Mouse (Mus musculus) midbrain, embryonic 11.5 days (tissue): Measurements from ENCODE around the gene Olfml3. TPM values are rescaled to one million over a fixed set of nuclear protein-coding genes. Genes with fewer than 3 reads are reported as not detected.

ENCODE experiments used
- ATAC-seq: fragments of 200-750 bp; cut with Nextera tagmentation; 2 replicates; pipeline ENCODE4 v1.8.0; 2017; ENCODE audit warnings: moderate TSS enrichment, moderate library complexity; ENCODE audit not compliant: low FRiP score
- DNase-seq: peaks from one replicate; pipeline ENCODE4 v3.0.0; 2015; ENCODE audit warnings: low spot score; ENCODE audit errors: missing footprints
- H3K27ac ChIP-seq: fragments of 300-500 bp; sonication (generic); 2 replicates; pipeline ENCODE4 v1.5.1; 2014; ENCODE audit warnings: low read depth, low read length
- H3K27me3 ChIP-seq: fragments of 300-500 bp; sonication (generic); 2 replicates; pipeline ENCODE4 v1.6.1; 2014; ENCODE audit warnings: mild to moderate bottlenecking, low read length, moderate library complexity, mixed read lengths; ENCODE audit not compliant: control insufficient read depth, insufficient read depth
- H3K36me3 ChIP-seq: fragments of 300-500 bp; sonication (generic); 2 replicates; pipeline ENCODE4 v1.6.1; 2014; ENCODE audit warnings: mild to moderate bottlenecking, low read length, moderate library complexity, mixed read lengths; ENCODE audit not compliant: control insufficient read depth, insufficient read depth
- H3K4me1 ChIP-seq: fragments of 300-500 bp; sonication (generic); 2 replicates; pipeline ENCODE4 v1.6.1; 2014; ENCODE audit warnings: low read length; ENCODE audit not compliant: control insufficient read depth, insufficient read depth
- H3K4me2 ChIP-seq: fragments of 300-500 bp; sonication (generic); 2 replicates; pipeline ENCODE4 v1.6.1; 2014; ENCODE audit warnings: mild to moderate bottlenecking, moderate library complexity
- H3K4me3 ChIP-seq: fragments of 300-500 bp; sonication (generic); 2 replicates; pipeline ENCODE4 v1.5.1; 2014; ENCODE audit warnings: low read depth, low read length
- H3K9ac ChIP-seq: fragments of 300-500 bp; sonication (generic); 2 replicates; pipeline ENCODE4 v1.6.1; 2014; ENCODE audit warnings: low read length
- H3K9me3 ChIP-seq: fragments of 300-500 bp; sonication (generic); 2 replicates; pipeline ENCODE4 v1.6.1; 2016; ENCODE audit warnings: low read length; ENCODE audit not compliant: control insufficient read depth
- WGBS: fragments of 180-500 bp; shearing (Covaris S2); extraction: QIAGEN DNeasy Blood & Tissue Kit; methylation state at CpG from one replicate; pipeline ENCODE4 v1.1.7; 2014; 5-methylcytosine and 5-hydroxymethylcytosine counted together
- polyA plus RNA-seq: library from polyadenylated mRNA; unstranded; fragments of >200 nt; fragmentation: Nextera tagmentation; extraction: Ambion mirVana; gene quantifications from 2 replicates; pipeline ENCODE4 v1.2.1, GENCODE M21; 2014

Gene Olfml3
- polyA plus RNA-seq, 1 experiment from 2014 or later, result 8.9 TPM

DNA sequence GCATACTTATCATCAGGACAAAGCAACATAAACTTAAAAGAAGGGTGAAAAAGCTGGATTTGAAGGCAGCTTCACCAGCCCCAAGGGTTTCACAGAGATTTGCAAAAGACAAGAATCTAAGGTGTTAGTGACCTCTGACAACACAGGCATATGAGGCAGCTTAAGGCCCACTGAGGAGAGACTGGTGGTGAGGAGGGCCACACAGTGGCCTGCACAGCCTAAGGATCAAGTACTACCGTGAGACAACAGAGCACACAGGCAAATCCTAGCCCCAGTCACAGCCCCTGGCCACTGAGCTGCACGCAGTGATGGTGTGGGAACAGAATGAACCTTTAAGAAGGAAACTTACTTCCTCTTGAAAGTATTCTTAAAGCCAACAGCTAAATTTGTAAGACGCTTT lies 35.7 kb upstream of the Olfml3 start:
- no peaks in the 10 kb centered on the region for H3K9me3 ChIP-seq

DNA sequence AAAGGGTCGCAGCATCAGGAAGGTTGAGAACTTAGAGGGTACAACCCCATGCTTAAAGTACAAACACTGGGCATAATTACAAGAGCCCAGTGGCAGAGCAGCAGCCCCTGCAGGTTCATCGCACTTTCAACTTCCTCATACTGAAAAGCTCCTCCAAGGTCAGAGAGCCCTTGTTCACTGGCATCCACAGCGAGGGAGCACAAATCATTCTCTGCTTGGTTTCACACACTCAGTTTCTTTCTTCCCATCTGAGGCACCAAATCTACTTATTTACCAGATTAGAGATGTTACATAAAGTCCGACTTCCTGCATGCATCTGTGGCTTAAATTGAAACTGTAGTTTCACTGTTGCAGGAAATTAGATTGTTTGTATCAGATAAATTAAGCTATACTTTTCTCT lies 35.0 kb upstream of the Olfml3 start:
- DNase-seq (no peak), ATAC-seq (no peak)
- 83% methylated on average over 4 of the region's 4 CpGs for WGBS
- H3K27me3 ChIP-seq, result no peaks in the 10 kb centered on the region
- no peak overlapping the region for H3K27ac ChIP-seq
- no peak overlapping the region for H3K4me3 ChIP-seq
- H3K9me3 ChIP-seq, result no peaks in the 10 kb centered on the region
- no peak overlapping the region for H3K4me2 ChIP-seq
- H3K4me1 ChIP-seq, result no peaks in the 10 kb centered on the region
- H3K36me3 ChIP-seq, result peaks cover 3% of the 10 kb centered on the region; the same call in 1 of the 2 replicates
- H3K9ac ChIP-seq, result no peak overlapping the region

More for the DNA sequence above, 35.7 kb upstream of the Olfml3 start:
- DNase-seq (no peak), ATAC-seq (no peak)
- Histone ChIP-seq H3K4me1 (no peaks in the 10 kb centered on the region), H3K36me3 (peaks cover 2% of the 10 kb centered on the region; the same call in 1 of the 2 replicates), H3K9ac (no peak overlapping the region), H3K27ac (no peak overlapping the region), H3K27me3 (no peaks in the 10 kb centered on the region), H3K4me2 (no peak overlapping the region), H3K4me3 (no peak overlapping the region)
- 80% methylated on average over 3 of the region's 3 CpGs for WGBS

DNA sequence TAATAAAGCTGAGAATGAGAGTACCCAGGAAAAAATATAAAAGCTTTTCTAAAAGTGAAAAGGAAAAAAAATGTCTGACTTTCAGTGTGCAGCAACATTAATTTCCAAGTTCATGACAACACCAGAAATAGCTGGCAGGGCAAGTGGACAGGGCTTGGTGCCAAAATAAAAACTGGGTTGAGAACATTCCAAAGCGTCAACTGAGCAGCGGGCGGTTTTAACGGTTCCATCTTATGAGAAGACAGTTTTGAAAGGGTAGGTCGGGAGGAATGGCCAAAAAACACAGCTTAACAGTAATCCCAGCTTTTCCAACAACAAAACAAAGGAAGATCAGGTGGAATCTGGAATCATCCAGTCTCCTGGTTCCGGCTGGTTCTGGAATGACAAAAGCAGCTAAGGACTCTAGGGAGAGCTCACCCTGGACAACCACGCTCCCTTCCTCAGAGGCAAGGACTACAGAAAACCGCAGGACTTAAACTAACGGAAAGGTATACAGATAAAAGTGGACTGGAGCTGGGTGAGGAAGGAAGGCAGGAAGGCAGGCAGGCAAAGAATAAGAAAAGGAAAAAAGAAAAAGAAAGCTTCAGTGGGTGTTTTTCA lies 33.8 kb upstream of the Olfml3 start:
- DNase-seq, result no peak
- Histone ChIP-seq H3K9ac (no peak overlapping the region), H3K27ac (no peak overlapping the region), H3K9me3 (no peaks in the 10 kb centered on the region), H3K4me3 (no peak overlapping the region), H3K4me2 (no peak overlapping the region), H3K36me3 (peaks cover 2% of the 10 kb centered on the region; the same call in 1 of the 2 replicates), H3K4me1 (no peaks in the 10 kb centered on the region), H3K27me3 (no peaks in the 10 kb centered on the region)
- 83% methylated on average over 9 of the region's 9 CpGs for WGBS
- no peak for ATAC-seq

DNA sequence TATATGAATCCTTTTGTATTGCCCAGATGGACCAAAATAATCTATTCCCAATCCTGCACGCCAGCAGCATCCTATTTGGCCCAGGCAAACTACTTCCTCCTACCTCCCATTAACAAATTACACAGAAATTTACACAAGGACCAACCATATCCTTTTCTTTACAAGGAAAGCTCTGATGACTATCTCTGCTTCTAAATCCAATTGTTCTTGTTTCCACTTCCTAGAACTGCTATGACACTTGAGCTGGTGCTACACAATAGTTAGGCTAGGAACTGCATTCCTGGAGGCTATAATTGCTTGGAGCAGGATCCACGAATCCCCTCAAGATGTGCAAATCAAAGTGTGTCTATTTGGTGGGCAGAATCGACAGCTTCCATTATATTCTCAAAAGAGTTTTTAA lies 29.0 kb upstream of the Olfml3 start:
- ATAC-seq (no peak), DNase-seq (no peak)
- H3K27me3 ChIP-seq, result no peaks in the 10 kb centered on the region
- WGBS, result 75% methylated on average over 3 of the region's 3 CpGs
- peaks cover 2% of the 10 kb centered on the region; the same call in 1 of the 2 replicates for H3K36me3 ChIP-seq
- H3K9ac ChIP-seq, result no peak overlapping the region
- no peak overlapping the region for H3K4me2 ChIP-seq
- H3K9me3 ChIP-seq, result no peaks in the 10 kb centered on the region
- H3K4me3 ChIP-seq, result no peak overlapping the region
- H3K27ac ChIP-seq, result no peak overlapping the region
- no peaks in the 10 kb centered on the region for H3K4me1 ChIP-seq

DNA sequence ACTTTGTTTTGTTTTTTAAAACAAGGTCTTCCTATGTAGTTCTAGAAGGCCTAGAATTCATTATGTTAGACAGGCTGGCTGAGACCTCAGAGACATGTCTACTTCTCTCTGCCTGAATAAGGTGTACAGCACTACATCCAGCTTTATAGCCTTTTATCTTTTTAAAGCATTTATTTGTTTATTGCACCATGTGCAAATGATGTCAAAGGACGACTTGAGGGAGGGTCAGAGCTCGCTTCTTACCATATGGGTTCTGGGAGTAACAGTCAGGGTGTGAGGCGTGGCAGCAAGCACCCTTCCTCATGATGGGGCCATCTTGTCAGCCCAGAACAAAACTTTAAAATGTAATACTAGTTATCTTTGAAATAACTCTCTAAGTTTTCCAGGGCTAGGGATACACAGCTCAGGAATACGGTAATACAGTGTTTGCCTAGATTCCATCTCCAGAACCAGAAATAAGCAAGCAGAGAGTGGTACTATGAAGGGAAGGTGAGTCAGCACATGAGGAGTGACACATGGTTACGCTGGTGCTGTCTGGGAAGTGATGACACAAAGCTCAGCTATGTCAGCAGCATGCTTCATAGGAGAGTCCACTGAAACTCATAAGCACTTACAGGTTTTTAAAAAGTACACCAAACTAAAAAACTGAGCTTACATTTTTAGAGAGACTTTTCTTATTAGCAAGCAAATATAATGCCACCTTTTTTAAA lies 21.6 kb upstream of the Olfml3 start:
- H3K4me2 ChIP-seq, result no peak overlapping the region
- H3K4me1 ChIP-seq, result no peaks in the 10 kb centered on the region
- ATAC-seq (no peak), DNase-seq (no peak)
- peaks cover 3% of the 10 kb centered on the region; the same call in 1 of the 2 replicates for H3K36me3 ChIP-seq
- H3K27me3 ChIP-seq, result no peaks in the 10 kb centered on the region
- H3K4me3 ChIP-seq, result no peak overlapping the region
- WGBS, result 89% methylated on average over 5 of the region's 5 CpGs
- H3K9me3 ChIP-seq, result no peaks in the 10 kb centered on the region
- H3K27ac ChIP-seq, result no peak overlapping the region
- H3K9ac ChIP-seq, result no peak overlapping the region

DNA sequence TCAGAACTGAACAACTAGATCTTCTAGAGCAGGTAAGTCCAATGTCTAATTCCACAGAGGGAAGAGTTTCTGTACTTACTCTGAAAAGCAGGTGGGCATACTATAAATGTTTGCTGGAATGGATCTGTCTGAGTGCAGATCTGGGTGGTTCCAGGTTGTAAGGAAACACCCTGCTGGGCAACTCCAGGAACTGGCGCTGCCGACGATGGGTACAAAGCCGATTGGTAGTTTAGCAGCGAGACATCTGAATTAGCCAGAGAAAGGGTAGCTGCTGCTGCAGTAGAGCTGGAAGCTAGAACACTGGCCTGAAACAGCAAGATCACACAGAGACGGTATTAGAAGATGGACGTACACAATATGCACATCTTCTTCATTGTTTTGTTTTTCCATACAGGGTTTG lies 20.7 kb upstream of the Olfml3 start:
- Histone ChIP-seq H3K4me1 (no peaks in the 10 kb centered on the region), H3K36me3 (peaks cover 4% of the 10 kb centered on the region), H3K9me3 (no peaks in the 10 kb centered on the region), H3K9ac (no peak overlapping the region), H3K27me3 (no peaks in the 10 kb centered on the region), H3K27ac (no peak overlapping the region), H3K4me3 (no peak overlapping the region), H3K4me2 (no peak overlapping the region)
- DNase-seq, result no peak
- 87% methylated on average over 7 of the region's 7 CpGs for WGBS
- ATAC-seq, result no peak

DNA sequence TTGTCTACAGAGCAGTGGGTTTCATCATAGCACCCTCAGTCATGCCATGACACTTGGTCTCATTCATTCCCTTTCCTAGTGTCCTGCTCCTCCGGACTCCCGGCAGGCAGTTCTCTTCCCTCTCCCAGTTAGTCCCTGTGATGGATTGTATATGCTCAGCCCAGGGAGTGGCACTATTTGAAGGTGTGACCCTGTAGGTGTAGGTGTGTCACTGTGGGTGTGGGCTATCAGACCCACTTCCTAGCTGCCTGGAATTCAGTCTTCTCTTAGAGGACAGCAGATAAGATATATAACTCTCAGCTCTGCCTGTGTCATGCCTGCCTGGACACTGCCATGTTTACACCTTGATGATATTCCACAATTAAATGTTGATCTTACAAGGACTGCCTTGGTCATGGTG lies 19.1 kb upstream of the Olfml3 start:
- DNase-seq (no peak), ATAC-seq (no peak)
- no peak overlapping the region for H3K4me3 ChIP-seq
- H3K27me3 ChIP-seq, result no peaks in the 10 kb centered on the region
- no peak overlapping the region for H3K4me2 ChIP-seq
- H3K9me3 ChIP-seq, result no peaks in the 10 kb centered on the region
- no peak overlapping the region for H3K27ac ChIP-seq
- H3K9ac ChIP-seq, result no peak overlapping the region
- no peaks in the 10 kb centered on the region for H3K4me1 ChIP-seq
- WGBS, result 96% methylated on average over 2 of the region's 2 CpGs
- H3K36me3 ChIP-seq, result peaks cover 6% of the 10 kb centered on the region

DNA sequence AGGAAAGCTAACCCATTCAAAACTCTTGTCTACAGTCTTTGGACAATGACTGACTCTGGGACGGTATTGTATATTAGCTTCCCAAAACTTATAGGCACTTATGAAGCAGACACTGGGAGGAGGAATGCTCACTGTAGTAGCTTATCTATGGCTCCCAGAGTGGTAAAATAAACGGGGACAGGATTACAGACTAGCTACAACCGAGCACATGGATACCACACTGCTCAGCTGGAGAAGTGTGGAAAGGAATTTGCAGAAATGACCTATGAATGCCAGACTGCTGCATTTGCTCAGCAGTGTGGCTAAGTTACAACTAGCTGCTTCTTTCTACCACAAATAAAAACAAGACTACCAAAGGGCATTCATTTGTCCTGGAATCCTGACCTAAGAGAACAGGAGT lies 17.6 kb upstream of the Olfml3 start:
- no peak overlapping the region for H3K4me2 ChIP-seq
- no peaks in the 10 kb centered on the region for H3K27me3 ChIP-seq
- H3K4me1 ChIP-seq, result no peaks in the 10 kb centered on the region
- no peak overlapping the region for H3K27ac ChIP-seq
- peaks cover 6% of the 10 kb centered on the region for H3K36me3 ChIP-seq
- no peak overlapping the region for H3K9ac ChIP-seq
- H3K9me3 ChIP-seq, result no peaks in the 10 kb centered on the region
- WGBS, result 82% methylated on average over 3 of the region's 3 CpGs
- no peak for ATAC-seq
- DNase-seq, result no peak
- no peak overlapping the region for H3K4me3 ChIP-seq

DNA sequence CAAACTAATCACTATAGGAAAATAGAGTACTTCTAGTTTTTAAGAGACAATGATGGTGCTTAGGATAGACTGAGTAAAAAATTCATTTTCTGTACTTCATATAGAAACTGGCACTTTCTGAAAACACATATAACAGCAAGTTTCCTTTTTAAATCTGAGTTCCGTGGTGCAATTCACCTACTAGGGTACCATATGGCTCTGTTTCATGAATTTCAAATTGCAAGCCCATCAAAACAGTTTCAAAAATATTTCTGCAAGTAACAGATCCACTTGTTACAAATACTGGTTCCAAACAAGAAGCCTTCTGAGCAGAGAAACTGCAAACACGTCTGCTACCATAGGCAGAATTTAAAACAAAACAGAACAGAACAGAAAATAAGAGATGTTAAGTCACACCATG lies 13.8 kb upstream of the Olfml3 start:
- H3K27ac ChIP-seq, result no peak overlapping the region
- 86% methylated on average over 2 of the region's 2 CpGs for WGBS

More for the DNA sequence above, 13.8 kb upstream of the Olfml3 start:
- Histone ChIP-seq H3K27me3 (no peaks in the 10 kb centered on the region), H3K9me3 (no peaks in the 10 kb centered on the region), H3K36me3 (peaks cover 14% of the 10 kb centered on the region), H3K4me3 (no peak overlapping the region), H3K4me1 (no peaks in the 10 kb centered on the region), H3K4me2 (no peak overlapping the region), H3K9ac (no peak overlapping the region)
- DNase-seq, result no peak
- no peak for ATAC-seq
